Mouse (Mus musculus) cerebellum, adult 2 months (tissue): ENCODE measurements around the gene Hoxa6.

ENCODE experiments used
- CTCF ChIP-seq: fragments of 200-500 bp; IDR thresholded peaks from 2 replicates; pipeline ENCODE4 v1.5.1; 2011; ENCODE audit warnings: low read depth, mild to moderate bottlenecking, control low read depth, low read length, moderate library complexity, borderline replicate concordance; ENCODE audit not compliant: insufficient read depth
- POLR2A ChIP-seq: fragments of 200-500 bp; IDR thresholded peaks from 2 replicates; pipeline ENCODE4 v1.6.1; 2011; ENCODE audit warnings: low read length, control low read depth, borderline replicate concordance; ENCODE audit not compliant: insufficient read depth

DNA sequence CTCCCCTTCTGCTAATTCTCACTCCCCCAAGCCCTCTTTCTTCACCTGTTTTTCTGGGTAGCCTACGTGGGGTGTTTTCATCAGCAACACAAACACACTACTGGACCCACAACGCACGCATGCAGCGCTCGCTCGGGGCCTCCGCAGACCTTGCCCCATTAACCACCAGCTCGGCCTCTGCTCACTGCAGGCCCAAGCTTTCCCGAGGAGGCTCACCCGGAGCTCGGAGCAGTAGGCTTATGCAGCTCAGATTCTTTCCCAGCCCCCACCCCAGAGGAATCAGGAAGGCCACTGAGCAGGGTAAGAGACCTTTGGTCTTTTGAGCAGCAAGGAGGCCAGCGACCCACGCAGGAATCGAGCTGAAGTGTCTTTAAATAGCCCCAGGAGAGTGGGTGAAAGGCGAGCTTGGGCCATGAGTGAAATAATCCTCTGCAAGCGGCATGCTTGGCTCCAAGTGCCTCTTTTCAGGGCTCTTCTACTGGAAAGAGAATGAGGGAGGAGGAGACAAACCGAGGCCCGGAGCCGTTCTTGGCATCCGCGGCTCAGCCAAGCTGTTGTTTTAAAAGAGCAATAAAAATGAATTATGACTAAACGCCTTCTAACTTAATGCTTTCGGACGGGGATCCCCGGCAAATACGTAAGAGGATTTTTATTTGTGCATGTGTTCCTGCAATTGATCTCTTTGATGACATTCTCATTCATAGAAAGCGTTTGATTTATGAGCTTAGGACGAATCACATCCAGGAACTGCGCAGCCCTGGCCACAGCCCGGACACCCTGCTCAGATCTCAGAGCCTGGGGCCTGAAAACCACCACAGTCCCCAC lies 47.8 kb downstream of the Hoxa6 start:
- TF ChIP-seq CTCF (no peak), POLR2A (no peak)
